Mouse (Mus musculus) embryonic stem cell, embryonic (primary cell): ENCODE data around the gene Vmn2r108.
"Not testable (repeated sequence)": the region's sequence is repeated elsewhere in the genome, so short reads cannot be mapped to it uniquely, and the experiment has no call there.

Source experiments
- CTCF ChIA-PET, 4 experiments: fragments of 300-600 bp in 2 of 4; fragments of 350-600 bp in 2 of 4; sonication (Branson Sonifier 250); formaldehyde crosslinking; loops; one replicate each; lab custom pipeline; 2022; ENCODE audit warnings: inconsistent platforms in 2 of 4; lab: Charles Lee
- POLR2A ChIA-PET, 4 experiments: fragments of 300-600 bp in 2 of 4; fragments of 350-600 bp in 2 of 4; sonication (Branson Sonifier 250); formaldehyde crosslinking; loops; one replicate each; lab custom pipeline; 2022; ENCODE audit warnings: antibody characterized with exemption in 4 of 4, inconsistent platforms in 1 of 4; lab: Charles Lee

Vmn2r108 gene

DNA sequence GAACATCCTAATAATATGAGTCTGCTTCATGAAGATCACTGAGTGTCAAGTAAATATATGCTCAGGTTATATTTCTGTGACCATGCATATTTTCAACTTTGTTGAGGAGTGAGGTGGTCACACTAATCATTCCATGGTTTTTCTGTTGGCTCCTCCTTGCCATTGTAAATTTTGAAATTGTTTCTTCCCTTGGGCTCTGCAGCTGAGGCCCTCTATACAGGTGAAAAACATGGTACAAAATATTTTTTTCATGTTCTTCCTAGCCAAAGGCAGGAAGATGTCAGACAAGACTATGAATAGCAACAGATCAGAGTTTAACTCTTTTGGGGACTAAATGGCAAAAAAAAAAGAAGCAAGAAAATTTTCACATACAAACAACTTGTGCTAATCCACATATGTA is at the start of gene Vmn2r108:
Gene Vmn2r108 (minus strand): TSS at position 101 of the 400 bp plus-strand sequence.
- ChIA-PET CTCF (no interaction called here), POLR2A (no interaction called here)

DNA sequence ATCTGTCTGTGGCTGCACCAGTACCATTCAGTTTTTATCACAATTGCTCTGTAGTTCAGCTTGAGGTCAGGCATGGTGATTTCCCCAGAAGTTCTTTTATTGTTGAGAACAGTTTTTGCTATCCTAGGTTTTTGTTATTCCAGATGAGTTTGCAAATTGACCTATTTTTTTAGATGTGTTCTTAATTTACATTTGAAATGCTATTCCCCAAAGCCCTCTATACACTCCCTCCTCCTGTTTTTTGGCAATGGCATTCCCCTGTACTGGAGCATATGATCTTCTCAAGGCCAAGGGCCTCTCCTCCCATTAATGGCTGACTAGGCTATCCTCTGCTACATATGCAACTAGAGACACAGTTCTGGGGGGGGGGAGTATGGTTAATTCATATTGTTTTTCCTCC is 27.1 kb upstream of the Vmn2r108 start:
- CTCF ChIA-PET = not testable (repeated sequence)

DNA sequence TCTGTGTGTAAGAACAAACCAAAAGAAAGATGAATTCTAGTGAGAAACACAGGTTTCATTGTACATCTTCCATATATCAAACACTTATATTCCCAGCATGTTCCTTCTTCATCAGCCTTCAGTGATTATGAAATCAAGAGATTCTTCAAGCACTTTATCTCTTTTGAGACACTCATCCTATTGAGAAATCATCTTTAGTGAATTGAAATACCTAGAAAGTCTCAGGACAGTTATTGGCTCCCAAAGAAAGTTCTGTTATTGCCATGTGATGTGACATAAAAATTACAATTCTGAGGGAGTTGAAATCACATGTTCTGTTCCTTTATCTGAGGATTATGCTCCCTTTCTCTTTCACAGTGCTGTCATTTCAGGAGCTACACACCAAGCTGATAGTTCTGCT is 16.7 kb upstream of the Vmn2r108 start, which contains the start of gene Vmn1r225:
Gene Vmn1r225 (plus strand): TSS at position 301 of the 400 bp plus-strand sequence.
- ChIA-PET CTCF (no interaction called here), POLR2A (no interaction called here)

More for the DNA sequence above, 27.1 kb upstream of the Vmn2r108 start:
- POLR2A ChIA-PET = not testable (repeated sequence)

DNA sequence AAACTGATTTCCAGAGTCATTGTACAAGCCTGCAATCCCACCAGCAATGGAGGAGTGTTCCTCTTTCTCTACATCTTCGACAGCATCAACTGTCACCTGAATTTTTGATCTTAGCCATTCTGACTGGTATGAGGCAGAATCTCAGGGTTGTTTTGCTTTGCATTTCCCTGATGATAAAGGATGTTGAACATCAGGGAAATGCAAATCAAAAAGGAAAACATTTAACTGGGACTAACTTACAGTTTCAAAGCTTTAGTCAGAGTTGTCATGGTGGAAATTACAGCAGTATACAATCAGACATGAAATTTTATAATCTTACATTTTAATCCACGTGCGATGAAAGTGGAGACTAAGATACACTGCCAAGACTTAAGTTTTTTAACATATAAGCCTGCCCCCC is 7.8 kb downstream of the Vmn2r108 start:
- CTCF ChIA-PET = no interaction called here
- POLR2A ChIA-PET = no interaction called here

DNA sequence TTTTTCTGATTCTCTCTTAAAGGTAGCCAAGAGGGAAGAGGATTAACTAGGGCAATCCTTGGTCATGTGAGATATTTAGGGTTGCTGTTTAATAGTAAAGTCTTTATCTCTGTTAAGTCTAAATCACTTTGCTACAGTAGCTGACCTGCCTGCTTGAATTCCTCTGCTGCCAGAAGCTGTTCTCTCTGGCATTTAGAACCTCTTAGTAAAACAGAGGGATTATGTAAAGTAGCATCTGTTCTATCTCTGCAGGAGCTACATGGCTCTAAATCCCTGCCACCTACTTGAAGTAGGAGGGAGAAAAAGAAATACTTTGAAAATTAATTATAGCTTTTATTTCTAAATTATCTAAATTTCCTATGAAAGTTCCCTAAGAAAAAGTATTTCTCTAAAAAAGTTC is 41.9 kb downstream of the Vmn2r108 start:
- ChIA-PET CTCF (no interaction called here), POLR2A (no interaction called here)

DNA sequence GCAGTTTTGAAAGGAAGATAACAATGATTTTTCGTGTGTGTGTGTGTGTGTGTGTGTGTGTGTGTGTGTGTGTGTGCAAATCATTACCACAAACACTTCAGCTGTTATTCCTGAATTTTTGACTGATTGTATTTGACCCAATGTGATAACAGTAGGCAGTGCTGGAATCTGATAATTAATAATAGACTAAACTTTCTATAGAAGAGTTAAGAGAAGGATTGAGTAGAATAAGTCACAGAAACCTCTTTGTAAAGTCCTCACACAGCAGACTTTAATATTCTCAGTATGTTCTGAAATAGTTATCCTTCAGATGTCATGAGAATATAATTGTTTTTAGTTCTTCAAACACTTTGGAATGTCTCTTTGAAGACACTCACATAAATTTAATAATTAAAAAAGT is 67.3 kb downstream of the Vmn2r108 start, which contains the start of gene Vmn1r224:
Gene Vmn1r224 (plus strand): TSS at position 301 of the 400 bp plus-strand sequence.
- CTCF ChIA-PET = interaction anchor here in 1 of 4 experiments (0.5 kb wide), 1 partner anchor 15 kb away, joined by 11 read pairs; no protein-coding TSS in a partner anchor
- POLR2A ChIA-PET = no interaction called here
